Mouse (Mus musculus) adrenal gland, postnatal 14 days (tissue): ENCODE data around the gene Cyp2j5. TPM values are rescaled to one million over a fixed set of nuclear protein-coding genes. Genes with fewer than 3 reads are reported as not detected.

ENCODE experiments used
- total RNA-seq: library from RNA; stranded (reverse); gene quantifications from 2 replicates; pipeline ENCODE4 v1.2.3, GENCODE M21; 2021

Cyp2j5 gene
- total RNA-seq, 1 experiment from 2014 or later, result 13.9 TPM

Other genes with a start within 250 kb of the Cyp2j5 start
- gene Cyp2j8, start 156.8 kb downstream of the Cyp2j5 start, total RNA-seq, result not detected in 2 replicates
- gene Cyp2j6, start 110.5 kb downstream of the Cyp2j5 start, total RNA-seq, result 6.7 and 7.7 TPM in 2 replicates
- 1.4 and 2.0 TPM in 2 replicates for gene Cyp2j9, start 72.6 kb downstream of the Cyp2j5 start, total RNA-seq
- gene Gm12695, start 121.0 kb upstream of the Cyp2j5 start, total RNA-seq, result not detected in 2 replicates